Mouse (Mus musculus) cerebral cortex, adult 2 months (tissue): ENCODE measurements around the gene H2-DMb2.

ENCODE experiments used
- WGBS: fragments of 180-500 bp; shearing (Covaris S2); methylation state at CpG from one replicate; pipeline ENCODE4 v1.1.7; 2018; 5-methylcytosine and 5-hydroxymethylcytosine counted together

Gene H2-DMb2

DNA sequence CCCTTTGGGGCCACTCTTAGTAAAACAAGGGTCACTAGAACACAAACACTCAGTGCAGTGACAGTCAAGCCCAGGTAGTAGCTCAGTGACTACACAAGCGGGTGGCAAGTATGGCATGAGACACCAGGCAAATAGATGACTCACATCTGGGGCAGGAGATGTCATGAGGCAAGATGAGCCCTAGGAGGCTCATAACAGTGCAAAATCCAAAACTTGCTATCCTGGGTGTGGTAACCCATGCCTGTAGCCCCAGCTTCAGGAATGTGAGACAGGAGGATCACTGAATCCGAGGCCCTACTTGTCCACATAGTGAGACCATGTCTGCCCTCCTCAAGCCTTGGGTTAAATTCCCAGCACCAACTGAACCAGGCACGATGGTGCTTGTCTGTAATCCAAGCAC is 8.7 kb upstream of the H2-DMb2 start:
- 88% methylated on average over 3 of the region's 3 CpGs for WGBS

- whole genome bisulfite sequencing: 5% methylated on average over 31 of the region's 31 CpGs
Observed at GRCm38 (mm10) chr17:34135297-34136224, 7.5 kb upstream of the H2-DMb2 start.

GRCm38 (mm10) chr17:34137601-34138000 is 5.5 kb upstream of the H2-DMb2 start:
- WGBS: 83% methylated on average over 7 of the region's 7 CpGs

DNA sequence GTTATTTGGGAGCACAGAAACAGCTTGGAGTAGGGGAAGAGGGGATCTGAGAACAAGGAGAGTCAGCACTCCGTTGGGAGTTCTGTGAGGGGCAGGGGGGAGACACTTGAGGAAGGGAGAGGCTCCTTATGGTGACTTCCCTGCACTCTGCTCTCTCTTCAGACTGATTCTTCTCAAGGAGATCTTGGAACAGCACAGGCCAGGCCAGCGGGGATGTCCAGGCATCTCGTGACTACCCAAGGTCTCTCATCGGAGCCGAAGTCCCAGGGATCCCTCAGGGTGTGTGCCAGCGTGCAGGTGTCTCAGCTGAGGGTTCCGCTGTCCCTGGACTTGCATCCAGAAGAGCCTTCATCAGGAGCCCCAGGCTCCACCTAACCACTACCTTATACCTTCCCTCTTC is 4.5 kb upstream of the H2-DMb2 start:
- 90% methylated on average over 7 of the region's 7 CpGs for WGBS

DNA sequence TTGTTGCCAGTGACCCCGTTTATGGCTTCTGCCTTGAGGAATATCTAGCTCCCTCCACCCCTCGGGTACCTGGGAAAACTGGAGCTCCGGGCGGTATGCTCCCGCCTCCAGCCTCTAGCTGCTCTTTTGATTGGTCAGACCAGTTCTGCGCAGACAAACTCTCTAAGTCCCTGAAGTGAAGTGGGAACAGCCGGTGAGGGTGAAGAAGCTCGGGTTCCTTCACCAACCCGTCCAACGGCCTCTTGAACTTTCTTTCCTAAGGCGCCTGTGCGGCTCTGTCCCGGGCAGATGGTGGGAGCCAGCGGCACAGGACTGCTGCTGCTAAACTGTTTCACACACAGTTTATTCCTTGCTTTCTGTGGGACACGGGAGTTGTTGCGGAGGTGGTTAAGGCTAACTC is 3.7 kb upstream of the H2-DMb2 start:
- WGBS: 12% methylated on average over 16 of the region's 16 CpGs

GRCm38 (mm10) chr17:34140240-34140639 is 2.9 kb upstream of the H2-DMb2 start:
- WGBS: 43% methylated on average over 5 of the region's 5 CpGs

GRCm38 (mm10) chr17:34141448-34141847 is 1.7 kb upstream of the H2-DMb2 start:
- WGBS: 46% methylated on average over 4 of the region's 4 CpGs

DNA sequence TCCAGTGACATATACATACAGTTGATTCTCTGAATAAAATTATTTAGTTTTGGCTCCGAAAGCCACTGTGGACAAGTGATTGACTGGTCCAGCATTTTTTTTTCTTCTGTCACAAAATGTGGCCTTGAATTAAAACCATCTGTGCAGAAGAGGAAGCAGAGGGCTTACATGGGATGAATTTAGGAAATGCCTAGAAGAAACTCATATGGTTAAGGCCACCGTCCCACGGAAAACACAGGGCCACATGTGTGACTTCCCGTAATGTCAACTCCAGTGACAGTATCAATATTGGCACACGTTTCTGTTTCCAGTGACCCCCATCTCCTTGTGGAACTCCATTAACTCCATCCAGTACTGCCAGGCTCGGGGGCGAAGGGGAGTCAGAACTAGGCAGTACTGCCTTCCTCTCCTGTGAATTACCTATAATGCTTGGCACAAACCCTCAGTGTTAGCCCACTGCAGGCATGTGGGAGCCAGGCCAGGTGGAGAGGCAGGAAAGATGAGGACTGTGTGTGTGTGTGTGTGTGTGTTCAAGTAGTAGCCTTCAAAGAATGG is 574 bp upstream of the H2-DMb2 start:
- 84% methylated on average over 7 of the region's 7 CpGs for WGBS

DNA sequence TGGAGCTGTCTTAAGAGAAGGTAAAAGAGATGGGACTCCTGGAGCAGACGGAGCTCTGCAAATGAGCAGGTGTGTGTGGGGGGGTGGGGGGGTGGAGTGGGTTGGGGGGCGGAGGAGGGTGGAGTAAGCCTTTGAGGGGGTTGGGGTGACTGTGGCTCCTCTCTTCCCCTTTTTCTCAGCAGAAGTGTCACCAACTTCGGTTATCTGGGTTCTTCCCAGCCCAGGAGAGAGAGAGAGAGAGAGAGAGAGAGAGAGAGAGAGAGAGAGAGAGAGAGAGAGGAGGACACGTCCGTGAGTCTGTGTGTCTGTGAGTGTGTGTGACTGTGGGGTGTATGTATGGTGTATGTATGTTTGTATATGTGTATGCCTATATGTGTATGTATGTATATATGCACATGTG is 354 bp downstream of the H2-DMb2 start:
- WGBS: 71% methylated on average over 5 of the region's 5 CpGs

GRCm38 (mm10) chr17:34144221-34144620 is 1.1 kb downstream of the H2-DMb2 start:
- 92% methylated on average over 4 of the region's 4 CpGs for WGBS

DNA sequence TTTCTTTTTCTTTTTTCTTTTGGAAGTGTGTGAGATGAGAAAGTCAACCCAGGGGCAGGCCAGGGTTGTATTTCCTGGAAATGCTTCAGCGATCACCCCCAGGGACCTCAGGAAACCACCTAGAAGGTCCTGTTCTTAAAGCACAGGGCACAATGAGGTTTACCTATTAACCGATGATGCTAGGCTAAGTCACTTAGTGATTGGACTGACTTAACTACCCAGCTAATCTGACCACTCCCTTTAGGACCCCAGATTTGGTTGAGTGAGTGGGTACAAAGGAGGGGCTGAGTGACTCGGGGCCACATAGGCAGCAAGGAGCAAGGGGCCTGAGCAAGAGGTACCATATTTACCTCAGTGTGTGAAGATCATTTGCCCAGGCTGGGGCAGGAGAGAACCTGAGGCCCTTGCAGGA is 1.9 kb downstream of the H2-DMb2 start:
- 87% methylated on average over 3 of the region's 3 CpGs for WGBS

DNA sequence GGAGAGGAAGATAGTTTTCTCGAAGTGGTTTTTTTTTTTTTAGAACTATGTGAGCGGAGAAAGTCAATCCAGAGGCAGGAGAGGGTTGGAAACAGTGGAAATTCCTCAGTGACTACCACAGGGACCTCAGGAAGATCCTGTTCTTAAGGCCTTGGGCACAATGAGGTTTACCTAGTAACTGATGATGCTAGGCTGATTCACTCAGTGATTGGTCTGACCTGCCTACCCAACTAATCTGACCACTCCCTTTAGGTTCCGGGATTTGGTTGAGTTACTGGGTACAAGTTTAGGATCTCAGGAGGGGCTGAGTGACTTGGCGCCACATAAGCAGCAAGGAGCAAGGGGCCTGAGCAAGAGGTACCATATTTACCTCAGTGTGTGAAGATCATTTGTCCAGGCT is 9.8 kb downstream of the H2-DMb2 start, which contains the start of gene H2-DMb1:
TSS of gene H2-DMb1 (plus strand) at position 150 of the 400 bp plus-strand sequence.
- WGBS: 39% methylated on average over 4 of the region's 4 CpGs

- WGBS: 65% methylated on average over 5 of the region's 5 CpGs
Observed at GRCm38 (mm10) chr17:34155534-34155933, 12.4 kb downstream of the H2-DMb2 start.

DNA sequence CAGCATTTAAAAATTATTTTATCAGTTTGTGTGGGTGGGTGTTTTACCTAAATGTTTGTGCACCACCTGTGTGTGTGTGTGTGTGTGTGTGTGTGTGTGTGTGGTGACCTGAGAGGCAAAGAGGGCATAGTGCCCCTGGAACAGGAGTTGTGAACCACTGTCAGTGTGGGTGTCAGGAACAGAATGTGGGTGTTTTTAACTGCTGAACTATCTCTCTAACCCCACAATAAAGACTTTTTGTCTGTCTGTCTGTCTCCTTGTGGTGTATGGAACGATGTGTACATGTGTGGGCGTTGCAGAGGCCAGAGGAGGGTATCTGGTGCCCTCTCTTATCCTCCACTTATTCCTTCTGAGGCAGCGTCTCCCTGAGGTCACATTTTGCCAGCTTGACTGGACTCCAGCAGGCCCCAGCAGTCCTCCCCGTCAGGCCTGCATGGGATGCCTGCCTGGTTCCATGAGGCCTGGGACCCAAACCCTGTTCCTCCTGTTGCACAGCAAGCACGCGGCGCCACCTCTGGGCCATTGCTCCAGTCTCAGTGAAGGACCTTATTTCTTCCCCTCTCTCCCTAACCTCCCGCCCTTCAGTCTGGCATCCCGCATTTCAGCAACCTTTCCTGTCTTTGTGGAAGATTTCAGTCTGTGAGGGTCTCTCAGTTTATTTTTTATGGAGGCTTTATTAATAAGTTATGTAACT is 21.2 kb downstream of the H2-DMb2 start:
- WGBS: 60% methylated on average over 9 of the region's 9 CpGs

DNA sequence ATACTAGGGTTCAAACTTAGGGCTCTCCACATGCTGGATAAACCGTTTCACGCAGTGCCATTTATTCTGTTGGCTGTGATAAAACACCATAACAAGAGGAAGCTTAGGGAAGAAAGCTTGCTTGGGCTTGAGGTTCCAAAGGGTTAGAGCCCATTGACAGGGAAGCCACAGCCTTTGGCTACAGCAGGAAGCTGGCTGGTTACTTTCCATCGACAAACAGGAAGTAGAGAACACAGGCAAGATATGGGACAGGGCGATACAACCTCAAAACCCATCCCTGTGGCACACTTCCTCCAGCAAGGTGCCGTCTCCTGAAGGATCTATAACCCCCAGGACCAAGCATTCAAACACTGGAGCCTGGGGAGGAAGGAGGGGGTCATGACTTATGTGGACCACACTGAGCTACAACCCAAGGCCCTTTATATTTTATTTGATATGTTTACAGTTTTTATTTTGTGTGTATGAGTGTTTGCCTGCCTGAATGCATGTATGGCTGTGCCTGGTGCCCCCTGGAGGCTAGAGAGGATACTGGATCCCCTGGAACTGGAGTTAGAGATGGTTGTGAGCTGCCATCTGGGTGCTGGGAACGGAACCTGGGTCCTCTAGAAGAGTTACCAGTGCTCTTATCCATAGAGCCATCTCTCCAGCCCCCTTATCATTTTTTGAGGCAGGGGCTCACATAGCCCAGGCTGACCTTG is 22.1 kb downstream of the H2-DMb2 start:
- 82% methylated on average over 6 of the region's 6 CpGs for WGBS

- WGBS: 2% methylated on average over 2 of the region's 2 CpGs
Observed at GRCm38 (mm10) chr17:34169279-34169678, 26.2 kb downstream of the H2-DMb2 start.

DNA sequence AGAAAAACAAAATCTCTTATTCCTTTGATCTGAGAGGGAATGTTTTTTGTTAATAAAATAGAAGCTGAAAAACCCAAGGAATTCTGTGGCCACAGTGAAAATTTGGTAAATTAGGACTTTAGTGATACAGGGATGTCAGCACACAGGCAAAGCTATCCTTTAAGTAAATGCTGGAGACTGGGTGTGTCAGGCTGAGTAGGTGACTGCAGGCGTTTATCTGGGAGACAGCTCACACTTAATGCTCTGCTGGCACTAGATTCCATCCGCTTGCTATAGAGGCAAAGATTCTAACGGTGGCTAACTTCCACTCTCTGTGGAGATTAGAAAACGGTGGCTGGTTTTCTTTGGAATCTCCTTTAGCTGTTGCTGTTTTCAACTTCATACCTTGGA is 27.4 kb downstream of the H2-DMb2 start:
- 23% methylated on average over 4 of the region's 4 CpGs for WGBS

DNA sequence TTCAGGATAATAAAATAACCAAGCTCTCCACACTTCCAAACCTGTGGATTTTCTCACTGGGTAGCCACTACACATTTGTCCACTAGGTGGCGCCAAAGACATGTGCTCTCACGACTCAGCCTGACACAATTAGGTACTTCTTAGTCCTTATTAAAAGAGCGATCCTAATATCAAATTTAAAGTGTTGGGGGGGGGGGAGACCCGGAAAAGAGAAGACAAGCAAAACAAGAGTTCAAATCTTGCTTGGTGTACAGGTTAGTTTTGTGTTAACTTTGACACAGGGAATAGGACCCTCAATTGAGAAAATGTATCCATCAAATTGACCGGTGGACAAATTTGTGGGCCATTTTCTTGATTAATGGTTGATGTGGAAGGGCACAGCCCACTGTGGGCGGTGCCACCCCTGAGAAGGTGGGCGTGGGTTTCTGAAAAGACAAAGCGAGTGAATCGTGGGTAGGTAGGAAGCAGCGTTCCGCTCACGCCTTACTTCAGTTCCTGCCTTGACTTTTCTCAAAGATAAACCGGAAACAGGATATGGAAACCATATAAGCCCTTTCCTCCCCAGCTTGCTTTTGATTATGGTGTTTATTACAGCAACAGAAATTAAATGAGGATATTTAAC is 27.9 kb downstream of the H2-DMb2 start:
- WGBS: 35% methylated on average over 13 of the region's 13 CpGs

DNA sequence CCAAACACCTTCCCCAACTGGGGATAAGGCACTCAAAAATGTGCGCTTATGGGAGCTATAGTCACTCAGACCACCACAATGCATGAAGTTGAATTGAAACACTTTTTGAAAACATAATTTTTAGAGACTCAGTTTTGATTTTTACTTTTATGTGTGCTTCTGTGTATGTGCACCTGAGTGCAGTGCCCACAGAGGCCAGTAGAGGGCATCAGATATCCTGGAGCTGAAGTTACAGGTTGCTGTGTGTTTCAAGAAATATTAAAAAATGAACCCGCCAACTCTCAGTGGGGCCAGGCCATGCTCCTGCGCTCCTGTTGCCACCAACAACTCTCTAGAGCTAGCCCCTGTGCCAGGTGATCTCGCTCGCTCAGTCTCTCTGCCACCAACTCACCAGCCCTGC is 29.4 kb downstream of the H2-DMb2 start:
- 97% methylated on average over 5 of the region's 5 CpGs for WGBS

- 80% methylated on average over 1 of the region's 1 CpGs for WGBS
Observed at GRCm38 (mm10) chr17:34174075-34174474, 31.0 kb downstream of the H2-DMb2 start.

DNA sequence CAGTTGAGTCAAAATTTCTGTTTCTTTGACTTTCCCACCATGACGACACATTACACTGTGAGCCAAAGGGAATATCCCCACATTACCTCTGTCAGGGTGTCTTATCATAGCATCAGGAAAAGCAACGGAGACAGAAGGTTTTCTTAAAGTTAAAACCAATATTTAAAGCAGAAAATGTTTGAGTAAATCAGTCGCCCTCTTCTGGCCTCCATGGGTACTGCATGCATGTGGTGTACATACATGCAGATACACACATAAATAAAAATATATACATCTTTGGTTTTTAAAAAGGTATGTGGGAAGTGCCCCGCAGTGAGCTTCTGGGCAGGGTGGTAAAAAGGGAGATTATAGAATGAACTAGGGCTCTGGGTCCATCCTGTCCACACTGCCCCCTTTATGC is 34.1 kb downstream of the H2-DMb2 start:
- WGBS: 68% methylated on average over 4 of the region's 4 CpGs

- 64% methylated on average over 6 of the region's 6 CpGs for WGBS
Observed at GRCm38 (mm10) chr17:34179019-34179418, 35.9 kb downstream of the H2-DMb2 start.
